Mouse (Mus musculus) thymus, postnatal 25 days (tissue): ENCODE results near the gene S100a3.
A peak's percentile ranks its signal among the peaks of the same experiment; 100 is the strongest.

Source experiments
- DNase-seq: peaks from one replicate; pipeline ENCODE4 v3.0.0; 2022

The S100a3 gene

DNA sequence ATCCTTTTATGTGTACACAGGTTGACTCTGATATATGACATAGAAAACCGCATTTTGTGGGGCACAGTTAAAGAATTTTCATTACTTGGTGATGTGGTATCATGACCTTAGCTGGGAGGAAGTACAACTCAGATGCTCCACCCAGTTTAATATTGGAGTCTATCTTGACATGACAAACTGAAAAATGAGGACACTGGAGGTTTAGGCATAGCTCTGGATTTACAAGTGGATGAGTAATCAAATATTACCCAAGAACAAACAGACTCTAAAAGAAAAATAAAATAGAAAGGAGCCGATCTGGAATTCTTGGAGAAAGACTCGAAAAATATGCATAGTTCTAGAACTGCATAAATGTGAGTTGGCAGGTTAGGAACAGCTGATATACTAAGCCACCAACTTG, 14.9 kb downstream of the S100a3 start:
- no peak for DNase-seq

DNA sequence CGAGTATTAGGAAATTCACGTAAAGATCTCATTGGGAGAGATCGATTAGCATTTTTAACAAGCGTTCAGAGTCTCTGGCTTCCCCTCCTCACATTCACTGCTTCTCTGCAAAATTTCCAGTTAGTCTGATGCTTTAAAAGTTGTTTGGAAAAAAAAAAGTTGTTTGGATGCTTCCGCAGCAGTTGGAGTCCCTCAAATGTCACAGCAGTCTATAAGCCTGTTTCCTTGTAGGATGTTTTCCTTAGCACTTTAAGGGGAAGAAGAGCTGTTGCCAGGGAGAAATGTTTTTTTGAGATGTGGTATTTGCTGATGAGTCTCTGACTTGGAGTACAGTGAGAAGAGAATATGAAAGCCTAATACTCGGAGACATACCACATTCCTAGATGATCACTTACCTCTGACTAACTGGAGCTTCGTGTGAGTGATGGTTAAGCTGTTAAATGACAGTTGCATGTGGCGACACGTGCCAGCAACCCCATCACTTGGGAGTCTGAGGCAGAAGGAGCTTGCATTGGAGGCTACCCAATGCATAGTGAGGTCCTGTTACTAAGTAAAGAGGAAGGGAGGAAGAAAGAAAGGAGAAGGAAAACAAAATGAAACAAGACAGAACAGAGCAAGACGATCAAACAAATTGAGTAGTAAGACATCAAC, 16.1 kb downstream of the S100a3 start:
- DNase-seq = no peak

DNA sequence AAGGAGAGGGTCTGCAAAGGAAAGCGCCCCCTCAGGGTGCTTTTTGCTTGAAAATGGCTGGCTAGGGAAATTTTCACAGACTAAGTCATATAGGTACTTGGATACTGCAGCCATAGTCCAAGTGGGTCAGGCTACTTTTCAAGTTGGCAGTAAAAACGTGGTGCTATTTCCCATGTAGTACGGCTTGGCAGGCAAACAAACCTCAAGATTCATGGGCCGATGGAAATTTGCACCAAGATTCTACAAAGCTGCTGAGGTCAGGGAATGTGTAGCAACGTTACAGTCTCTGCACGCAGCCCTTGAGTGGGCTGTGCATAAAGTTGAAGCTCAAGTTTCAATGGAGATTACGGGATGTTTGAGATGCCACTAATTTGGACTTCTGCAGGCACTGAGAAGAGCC, 19.1 kb downstream of the S100a3 start:
- no peak for DNase-seq

DNA sequence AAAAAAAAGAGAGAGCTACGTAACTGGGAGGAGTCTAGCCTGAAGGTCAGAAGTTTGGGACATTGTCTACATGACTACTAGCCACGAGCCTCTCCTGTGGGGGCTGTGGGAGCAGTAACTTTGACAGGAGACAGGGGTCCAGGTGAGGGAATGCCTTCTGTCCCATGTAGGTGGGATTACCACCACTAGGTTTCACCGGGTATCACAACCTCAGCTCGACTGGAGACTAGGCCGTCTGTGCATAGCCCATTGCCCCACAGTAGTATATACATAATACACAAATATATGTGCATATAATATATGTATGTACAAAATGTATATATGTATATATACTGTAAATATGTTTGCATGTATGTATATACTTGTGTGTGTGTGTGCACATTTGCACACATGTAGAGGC, 20.8 kb downstream of the S100a3 start:
- no peak for DNase-seq

DNA sequence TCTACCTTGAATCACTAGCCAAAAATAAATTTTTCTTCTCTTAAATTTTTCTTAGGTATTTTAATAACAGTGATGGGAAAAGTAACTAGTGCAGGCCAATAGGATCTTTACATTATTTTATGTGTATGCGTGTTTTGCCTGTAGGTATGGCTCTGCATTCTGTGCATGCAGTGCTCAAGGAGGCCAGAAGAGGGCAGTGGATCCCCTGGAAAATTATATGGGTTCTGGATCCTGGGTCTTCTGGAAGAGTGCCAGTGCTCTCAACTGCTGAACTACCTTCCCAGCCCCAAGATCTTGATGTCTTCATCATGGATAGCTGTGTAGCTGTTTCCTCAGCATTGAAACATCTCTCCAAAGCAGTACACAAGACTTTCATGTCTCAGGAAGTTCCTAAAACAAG, 21.8 kb downstream of the S100a3 start:
- peak; percentile 34 for DNase-seq

DNA sequence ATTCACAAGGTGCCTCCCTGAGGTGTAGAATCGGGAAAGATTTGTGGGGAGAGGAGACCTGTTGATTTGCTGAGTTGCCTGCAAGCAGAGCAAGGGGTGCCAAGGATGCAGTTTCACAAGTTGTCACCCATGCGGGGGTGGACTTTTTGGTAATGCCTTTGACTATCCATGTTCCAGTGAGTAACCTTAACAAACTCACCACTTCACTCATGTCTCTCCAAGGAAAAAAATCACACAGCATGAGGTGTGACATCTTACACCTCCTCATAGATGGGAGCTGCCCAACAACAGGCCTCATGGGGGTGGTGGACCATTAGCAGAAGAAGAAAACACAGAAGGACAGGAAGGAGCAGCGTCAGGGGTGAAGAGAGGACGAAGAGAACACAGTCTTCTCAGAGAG, 22.2 kb downstream of the S100a3 start:
- DNase-seq = no peak

DNA sequence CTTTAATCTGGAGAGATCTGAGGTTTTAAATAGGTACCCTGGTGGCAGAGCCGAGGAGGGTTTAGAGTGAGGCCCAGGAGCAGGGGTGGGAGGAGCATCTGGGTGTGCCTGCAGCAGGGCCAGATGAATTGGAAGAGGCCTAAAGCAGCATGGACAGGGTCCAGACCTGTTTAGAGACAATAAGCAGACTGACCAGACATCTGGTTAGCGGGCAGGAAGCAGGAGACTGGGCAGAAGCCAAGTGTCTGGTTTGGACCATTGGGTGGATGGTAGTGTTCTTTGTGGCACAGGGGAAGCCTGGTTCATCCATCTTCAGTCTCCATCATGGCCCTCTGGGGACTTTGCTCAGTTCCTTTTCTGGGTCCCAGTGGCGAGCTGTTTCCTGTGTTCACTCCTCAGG, 23.5 kb downstream of the S100a3 start:
- no peak for DNase-seq

DNA sequence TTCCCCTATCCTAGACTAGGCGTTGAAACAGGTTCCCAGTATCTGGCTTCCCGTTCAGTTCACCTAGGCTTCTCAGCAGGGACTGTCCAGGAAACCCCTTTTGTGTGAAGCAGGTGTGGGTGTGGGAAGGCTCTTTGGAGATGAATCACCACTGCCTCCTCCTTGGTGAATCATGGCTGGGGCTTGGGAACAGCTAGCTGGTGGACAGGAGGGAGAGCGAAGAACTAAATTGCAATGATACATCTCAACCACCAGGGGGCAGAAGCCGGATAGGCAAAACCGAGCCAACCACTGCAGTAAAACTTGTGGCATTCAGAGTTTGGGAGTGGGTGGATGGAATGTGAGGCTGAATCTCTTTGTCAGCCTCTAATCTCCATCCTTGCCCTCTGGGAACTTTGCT, 25.2 kb downstream of the S100a3 start:
- peak; percentile 64 for DNase-seq

DNA sequence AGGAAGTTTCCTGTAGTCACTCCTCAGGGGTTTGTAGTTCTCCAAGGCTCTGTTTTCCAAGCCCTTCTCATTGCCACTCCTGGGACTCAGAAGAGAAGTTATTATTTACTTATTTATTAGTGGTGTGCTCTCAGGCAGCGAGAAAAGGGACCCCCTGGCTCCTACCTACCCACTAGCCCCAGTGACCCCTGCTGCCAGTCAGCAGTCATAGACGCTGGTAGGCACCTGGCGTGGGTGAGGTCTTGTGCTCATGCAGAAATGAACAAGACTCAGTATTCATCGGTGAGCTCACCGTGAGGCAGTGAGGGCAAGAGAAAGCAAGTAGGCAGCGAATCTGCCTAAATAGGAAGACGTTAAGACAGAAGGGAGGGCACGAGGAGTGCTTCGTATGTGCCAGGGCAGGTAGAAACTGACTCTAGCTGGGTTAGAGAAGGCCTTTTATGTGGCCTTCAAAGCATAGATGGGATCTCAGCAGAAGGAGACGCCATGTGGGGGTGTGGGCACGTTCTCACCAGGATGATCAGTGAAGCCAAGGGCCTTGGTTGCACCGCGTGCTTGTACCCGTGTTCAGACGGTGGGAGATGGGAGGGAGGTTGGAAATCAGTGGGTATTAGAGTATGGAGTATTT, 25.8 kb downstream of the S100a3 start:
- DNase-seq = peak; percentile 58

DNA sequence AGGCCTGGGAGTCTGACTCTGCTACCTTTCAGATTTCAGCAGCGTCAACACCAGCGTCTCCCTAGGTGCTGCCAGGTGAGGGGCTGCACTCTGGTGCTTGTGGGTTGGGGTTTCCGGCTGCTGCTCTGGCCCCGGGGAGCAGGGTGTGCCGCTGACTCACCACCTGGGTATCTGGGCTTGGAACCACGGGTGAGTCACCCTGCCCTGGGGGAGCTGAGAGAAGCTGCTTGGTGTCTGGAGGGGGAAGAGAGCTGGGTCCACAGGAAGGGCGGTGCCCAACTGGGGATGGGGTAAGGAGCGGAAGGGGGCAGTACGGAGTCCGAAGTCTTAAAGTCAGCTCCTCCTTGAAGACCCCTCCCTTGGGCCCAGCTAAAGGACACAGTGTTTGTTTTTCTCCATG, 26.5 kb downstream of the S100a3 start:
- DNase-seq = peak; percentile 87

DNA sequence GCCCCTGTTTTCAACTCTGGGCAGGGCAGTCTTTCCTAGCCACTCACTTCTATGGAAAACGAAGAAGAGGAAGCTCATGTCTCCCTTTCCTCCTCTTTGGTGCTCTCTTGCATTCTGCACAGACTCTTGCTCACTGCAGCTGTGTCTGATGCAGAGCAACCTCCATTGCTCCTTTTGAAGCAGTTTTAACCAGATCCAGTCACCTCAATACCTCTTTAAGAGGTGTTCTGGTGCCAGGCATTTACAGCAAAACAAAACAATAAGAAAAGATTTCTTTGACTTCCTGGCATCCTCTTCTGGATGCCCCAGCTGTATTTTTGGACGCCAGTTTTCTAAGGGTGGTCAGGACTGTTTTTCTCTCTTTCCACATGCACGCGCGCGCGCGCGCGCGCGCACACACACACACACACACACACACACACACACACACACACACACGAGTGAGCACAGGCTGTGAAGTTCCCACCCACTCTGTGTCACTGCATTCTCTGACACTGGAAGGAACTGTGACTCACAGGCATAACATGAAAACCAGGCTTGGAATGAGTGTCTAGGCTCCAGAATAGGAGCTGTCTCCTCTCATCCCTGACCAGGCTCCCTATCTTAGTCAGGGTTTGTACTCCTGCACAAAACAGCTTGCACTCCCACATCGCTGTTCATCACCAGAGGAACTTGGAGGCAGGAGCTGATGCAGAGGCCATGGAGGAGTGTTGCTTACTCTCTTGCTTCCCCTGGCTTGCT, 27.2 kb downstream of the S100a3 start:
- peak; percentile 22 for DNase-seq

DNA sequence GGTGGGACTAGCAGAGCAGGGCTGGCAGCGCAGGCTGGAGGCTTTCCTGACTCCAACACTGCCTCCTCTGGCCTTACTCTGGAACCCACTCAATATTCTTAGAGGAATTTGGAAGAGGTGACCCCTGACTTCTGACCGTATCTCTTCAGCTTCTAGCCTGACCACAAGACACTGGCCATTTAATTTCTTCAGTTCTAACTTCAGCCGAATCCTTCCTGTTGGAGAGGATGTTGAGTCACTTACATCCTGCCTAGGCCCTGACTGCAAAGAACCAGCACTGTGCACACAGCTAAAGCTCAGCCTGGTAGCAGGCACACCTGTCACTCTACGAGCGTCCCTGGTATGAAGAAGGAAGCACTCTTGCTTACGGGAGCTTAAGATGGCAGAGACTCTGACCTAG, 29.0 kb downstream of the S100a3 start:
- peak; percentile 59 for DNase-seq

DNA sequence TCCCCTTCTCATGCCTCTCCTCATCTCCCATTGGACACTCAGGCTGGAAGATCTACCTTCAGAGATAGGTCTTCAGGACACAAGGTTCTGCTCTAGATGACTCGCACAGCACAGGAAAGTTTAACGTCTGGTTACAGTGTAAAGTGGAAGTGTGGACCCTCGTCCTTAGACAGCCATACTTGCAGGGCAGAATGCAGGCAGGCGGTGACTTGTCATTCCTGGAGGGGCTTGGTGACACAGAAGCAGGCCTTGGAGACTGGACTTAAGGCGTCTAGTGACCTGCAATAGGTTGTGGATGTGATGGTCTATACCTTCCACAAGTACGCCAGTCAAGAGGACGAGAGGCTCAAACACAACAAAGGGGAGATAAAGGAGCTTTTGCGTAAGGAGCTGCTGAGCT, 29.6 kb downstream of the S100a3 start, which contains the start of gene S100a2:
TSS of gene S100a2 (plus strand) at position 301 of the 400 bp plus-strand sequence.
- DNase-seq = no peak

DNA sequence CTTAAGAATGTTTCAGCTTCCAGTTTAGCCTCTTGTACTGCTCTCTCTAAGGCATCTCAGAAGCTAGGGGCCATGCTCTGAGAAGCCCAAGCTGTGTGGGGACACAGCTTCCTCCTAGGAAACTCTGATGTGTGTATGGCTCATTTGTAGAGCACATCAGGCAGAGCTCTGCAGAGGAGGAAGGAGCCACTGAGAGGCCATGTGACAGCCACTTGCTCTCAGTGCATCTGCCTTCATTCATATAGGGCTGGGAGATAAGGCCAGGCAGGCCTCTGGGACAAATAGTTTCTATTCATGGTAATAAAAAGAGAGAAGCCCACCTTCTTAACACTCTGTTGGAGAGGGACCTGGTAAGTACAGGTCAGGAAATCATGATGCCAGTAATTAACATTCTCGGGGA, 34.1 kb downstream of the S100a3 start:
- no peak for DNase-seq

DNA sequence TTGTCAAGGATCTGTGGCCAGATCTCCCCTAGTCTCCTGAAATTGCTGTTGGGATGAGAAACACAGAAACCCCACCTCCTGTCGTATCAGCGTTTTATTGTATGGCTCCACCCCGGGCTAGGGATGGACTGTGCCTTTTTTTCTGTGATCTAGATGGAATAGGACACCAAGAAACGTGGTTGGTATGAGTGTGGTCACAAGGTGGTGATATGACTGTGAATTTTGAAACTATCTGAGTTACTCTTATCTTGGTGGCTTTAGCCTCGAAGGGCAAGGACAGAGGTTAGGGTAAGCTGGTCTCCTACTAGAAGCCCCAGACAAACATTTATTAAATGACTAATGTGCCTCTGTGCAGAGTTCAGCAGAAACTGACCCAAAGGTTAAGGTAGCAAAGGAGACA, 35.2 kb downstream of the S100a3 start:
- DNase-seq = no peak

DNA sequence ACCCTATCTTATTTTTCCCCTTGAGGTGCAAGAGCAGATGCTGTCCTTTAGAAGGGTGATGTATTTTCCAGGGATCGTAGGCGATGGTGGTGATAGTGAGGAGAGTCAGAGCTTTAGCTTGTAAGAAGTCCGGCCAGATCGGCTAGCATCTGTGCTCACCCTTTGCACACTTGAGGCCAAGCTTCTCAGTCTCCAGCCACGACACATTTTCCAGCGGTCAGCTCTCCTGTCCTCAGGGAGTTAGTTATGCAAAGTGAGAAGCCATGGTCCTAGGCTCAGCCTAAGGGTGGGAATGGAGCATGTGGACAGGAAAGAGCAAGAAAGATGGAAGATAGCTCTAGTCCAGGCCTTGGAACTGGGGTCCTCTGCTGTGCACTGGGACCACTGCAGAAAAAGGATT, 36.4 kb downstream of the S100a3 start:
- DNase-seq = no peak

DNA sequence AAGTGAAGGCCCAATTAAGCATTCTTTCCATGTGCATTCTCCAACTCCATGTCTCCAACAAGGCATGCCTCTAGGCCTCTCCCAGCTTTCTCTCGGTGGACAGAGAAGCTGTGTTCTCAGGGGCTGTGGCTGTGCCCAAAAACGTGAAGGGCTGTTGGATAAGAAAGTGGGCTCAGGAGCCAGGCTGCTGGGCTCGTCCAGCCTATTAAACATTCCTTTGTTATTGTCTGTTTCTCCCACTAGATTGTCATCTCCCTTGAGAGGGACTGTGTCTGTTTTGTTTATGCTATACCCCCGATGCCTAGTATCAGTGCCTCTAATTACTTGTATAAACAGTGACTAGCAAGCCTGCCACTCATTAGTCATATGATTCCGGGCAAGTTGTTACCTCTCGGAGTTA, 37.4 kb downstream of the S100a3 start:
- no peak for DNase-seq

DNA sequence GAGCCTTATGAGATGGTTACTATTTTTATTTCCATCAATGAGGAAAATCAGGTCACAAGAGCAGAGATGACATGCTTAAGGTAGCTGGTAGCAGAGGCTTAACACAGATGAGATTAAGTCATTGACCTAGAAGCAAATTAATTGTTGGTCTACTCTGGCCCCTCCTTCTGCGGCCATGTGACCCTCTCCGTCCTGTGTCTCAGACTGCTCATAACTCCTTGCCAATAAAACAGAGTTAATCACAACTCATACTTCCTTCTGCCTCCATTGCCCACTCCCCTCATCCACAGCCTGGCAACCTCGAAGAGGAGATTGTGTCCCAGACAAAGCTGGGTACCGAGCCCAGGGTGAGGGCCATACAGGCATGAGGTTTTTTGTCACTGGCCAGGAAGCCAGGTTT, 37.8 kb downstream of the S100a3 start:
- DNase-seq = no peak

DNA sequence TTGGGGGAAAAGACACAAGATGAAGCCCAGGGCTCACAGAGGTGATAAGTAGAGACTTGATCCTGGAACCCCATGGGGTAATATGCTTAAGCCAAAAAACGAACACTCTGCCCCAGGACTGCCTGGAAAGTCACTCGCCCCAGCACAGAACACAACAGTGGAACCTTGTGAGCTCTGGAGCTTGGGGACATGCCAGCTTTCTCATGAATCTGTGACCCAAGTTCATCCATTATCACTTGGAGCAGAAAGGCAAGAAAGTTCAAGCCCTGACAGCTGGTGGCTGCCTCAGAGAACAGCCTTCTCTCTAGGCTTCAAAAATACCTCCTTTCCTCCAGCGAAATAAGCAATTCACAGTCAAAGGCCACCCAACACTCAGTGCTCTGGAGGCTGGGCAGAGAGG, 39.0 kb downstream of the S100a3 start:
- no peak for DNase-seq

DNA sequence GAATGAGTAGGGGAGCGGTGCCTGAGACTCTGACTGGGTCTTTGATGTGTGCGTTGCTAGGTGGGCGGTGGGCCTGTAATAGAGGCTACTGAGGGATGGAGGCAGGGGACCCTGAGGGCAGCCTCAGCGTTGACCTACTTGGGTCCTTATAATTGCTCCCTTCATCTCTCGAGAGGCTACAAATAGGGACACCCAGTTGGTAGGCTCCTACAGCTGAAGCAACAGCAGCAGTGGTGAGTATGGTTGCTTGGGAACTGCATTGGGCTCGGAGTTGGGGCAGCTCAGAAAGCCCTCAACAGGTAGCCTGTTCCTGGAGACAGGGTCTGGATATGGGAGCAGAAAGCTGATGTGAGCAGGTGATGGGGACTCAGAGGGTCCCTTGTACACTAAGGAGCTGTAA, 39.7 kb downstream of the S100a3 start:
- no peak for DNase-seq

DNA sequence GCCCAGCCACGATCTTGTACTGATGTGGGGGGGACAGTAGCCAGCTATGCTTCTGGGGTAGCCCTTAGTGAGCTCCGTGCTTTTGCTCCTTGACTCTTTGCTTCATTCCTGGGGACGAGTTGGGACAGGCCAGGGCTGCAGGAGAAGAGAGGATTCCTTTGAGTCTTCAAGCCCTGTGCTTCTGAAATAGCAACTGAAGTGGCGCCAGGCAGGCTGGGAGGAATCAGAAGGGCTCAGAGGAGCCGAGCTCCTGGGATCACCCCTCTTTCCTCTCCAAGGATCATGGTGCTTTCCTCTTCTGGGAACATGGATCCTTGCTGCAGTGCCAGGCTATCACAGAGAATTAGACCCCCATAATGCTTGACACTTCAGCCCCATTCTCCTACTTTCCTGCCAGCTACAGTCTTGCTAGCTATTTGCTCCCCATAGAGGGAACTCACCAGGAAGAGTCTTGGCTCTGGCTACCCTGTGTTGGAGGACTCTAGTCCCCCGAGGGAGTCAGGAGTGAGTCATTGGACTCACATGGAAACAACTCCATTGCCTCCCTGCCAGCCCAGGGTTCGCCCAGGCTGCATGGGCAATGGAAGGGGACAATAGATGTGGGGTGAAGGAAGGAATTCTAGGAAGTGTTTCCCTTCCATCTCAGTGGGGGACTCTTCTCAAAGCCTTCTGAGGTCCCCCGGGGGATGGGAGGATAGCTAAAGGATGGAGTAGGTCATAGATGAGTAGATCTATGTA, 40.2 kb downstream of the S100a3 start:
- no peak for DNase-seq

DNA sequence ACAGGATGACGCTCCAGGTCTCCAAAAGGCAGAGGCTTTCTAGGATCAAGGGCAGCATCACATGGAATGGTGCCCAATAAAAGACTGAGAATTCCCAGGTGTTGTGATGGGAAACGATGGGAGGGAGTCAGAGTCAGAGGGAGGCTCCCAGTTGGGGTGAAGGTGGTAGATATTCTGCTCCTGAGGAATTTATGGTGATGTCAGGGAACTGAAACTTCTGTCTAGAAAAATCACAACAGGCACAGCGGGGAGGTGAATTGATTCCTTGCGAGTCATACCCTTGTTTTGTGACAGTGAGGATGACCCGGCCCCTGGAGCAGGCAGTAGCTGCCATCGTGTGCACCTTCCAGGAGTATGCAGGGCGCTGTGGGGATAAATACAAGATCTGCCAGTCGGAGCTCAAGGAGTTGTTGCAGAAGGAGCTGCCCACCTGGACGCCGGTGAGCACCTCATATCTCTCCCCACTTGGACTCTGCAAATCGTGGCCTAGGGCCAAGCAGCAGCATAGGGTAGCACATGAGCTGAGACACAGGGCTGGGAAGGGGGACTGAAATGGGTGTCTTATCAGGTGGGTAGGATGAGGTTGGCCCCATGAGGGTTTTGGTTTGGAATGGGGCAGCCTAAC, 41.2 kb downstream of the S100a3 start, which contains the start of gene Gm42674:
TSS of gene Gm42674 (plus strand) at position 419 of the 625 bp plus-strand sequence.
- no peak for DNase-seq

DNA sequence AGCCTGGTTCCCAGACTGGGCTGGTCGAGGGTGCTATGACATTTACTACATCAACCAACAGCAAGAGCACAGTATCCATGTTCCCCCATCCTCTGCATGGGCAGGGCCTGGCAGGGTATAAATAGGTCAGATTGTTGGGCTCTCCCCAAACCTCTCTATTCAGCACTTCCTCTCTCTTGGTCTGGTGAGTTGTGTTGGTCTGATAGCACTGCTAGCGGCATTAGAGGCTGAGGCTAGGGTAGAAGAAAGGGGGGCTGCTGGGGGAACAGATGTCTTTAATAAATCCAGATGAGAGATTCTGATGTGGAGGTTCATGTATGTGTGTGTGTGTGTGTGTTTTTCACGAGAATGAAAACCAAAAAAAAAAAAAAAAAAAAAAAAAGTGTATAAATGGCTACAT, 43.2 kb downstream of the S100a3 start, which contains the start of gene S100a4:
TSS of gene S100a4 (plus strand) at position 149 of the 400 bp plus-strand sequence.
- no peak for DNase-seq
